Comparison of ENCODE assay signal across 10 mouse cellular contexts in the genomic region with DNA sequence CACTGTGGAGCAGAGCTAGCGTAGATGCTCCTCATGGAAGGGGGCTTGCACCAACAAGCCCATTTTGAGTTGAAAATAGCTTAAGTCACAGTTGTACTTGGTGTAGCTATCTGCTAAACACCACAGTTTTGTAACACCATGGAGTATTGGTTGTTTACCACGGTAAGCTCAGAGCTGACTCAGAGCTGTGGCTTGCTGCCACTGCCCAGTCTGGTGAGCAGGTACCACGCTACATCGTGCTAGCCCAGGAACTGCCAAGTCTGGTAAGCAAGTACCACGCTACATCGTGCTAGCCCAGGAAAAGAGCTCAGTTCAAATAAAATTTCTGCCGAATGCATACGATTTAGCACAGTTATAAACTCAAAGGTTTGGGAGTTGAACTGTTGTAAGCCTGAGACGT. TPM values are rescaled to one million over a fixed set of nuclear protein-coding genes. Genes with fewer than 3 reads are reported as not detected.
"Had no signal": no experiment of that assay in that cellular context is flagged by ENCODE, and none has a peak within 500 bp of the region (broad histone marks: within the 10 kb centered on the region; RNA-seq: fewer than 3 reads in every experiment).

No protein-coding gene starts in this region.

- DNase-seq: kidney, adult 18-20 months; kidney, postnatal 10 days; kidney, postnatal 4 days; lung, adult 2 months; retina, postnatal 1 day; right cerebral cortex, postnatal 4 days; spleen, adult 18-20 months; thymus, adult 18-20 months; thymus, postnatal 14 days had no signal

RNA-seq across cellular contexts. Expression of gene Adgrf4, which starts 10.1 kb away (rescaled TPM):
- total RNA-seq: megakaryocyte-erythroid progenitor cell, adult 5-6 weeks had no signal

RNA-seq across cellular contexts. Expression of gene Adgrf2, which starts 39.8 kb away (rescaled TPM):
- total RNA-seq: megakaryocyte-erythroid progenitor cell, adult 5-6 weeks had no signal
